Mouse (Mus musculus) spleen, postnatal 10 days (tissue): ENCODE data around the gene Cldn6.

Experiments
- DNase-seq, 2 experiments: peaks; one replicate each; pipeline ENCODE4 v3.0.0; 2021 to 2022; ENCODE audit warnings: low spot score in 2 of 2

The Cldn6 gene

GRCm38 (mm10) chr17:23675127-23675526, 3.9 kb upstream of the Cldn6 start:
- DNase-seq: no peak

GRCm38 (mm10) chr17:23675564-23676281, 3.3 kb upstream of the Cldn6 start:
- DNase-seq: peak; percentile 24 to 46

GRCm38 (mm10) chr17:23676473-23677031, 2.5 kb upstream of the Cldn6 start:
- DNase-seq: no peak

- DNase-seq: peak; percentile 51 to 82
These were observed 1.8 kb upstream of the Cldn6 start, which contains the start of gene Tnfrsf12a for GRCm38 (mm10) chr17:23677236-23677679. Tnfrsf12a (minus strand) TSS chr17:23677468.

- DNase-seq: no peak
These were observed 1.3 kb downstream of the Cldn6 start for GRCm38 (mm10) chr17:23680336-23680735.

GRCm38 (mm10) chr17:23681086-23681485, 2.0 kb downstream of the Cldn6 start:
- no peak for DNase-seq

- DNase-seq: no peak
These were observed 3.0 kb downstream of the Cldn6 start for GRCm38 (mm10) chr17:23682092-23682491.

GRCm38 (mm10) chr17:23682530-23682929, 3.5 kb downstream of the Cldn6 start:
- no peak for DNase-seq

- no peak for DNase-seq
These were observed 4.2 kb downstream of the Cldn6 start for GRCm38 (mm10) chr17:23683226-23683625.

- DNase-seq: no peak
These were observed 5.0 kb downstream of the Cldn6 start, which contains the start of gene Cldn9 for GRCm38 (mm10) chr17:23683856-23684672. Cldn9 (minus strand) TSS chr17:23684026.

- no peak for DNase-seq
These were observed 15.4 kb downstream of the Cldn6 start for GRCm38 (mm10) chr17:23694491-23694890.

- DNase-seq: no peak
These were observed 16.8 kb downstream of the Cldn6 start for GRCm38 (mm10) chr17:23695801-23696200.

GRCm38 (mm10) chr17:23699131-23700077, 20.4 kb downstream of the Cldn6 start:
- DNase-seq: peak; percentile 17 to 31

GRCm38 (mm10) chr17:23700079-23700478, 21.0 kb downstream of the Cldn6 start:
- peak; percentile 62 to 89 for DNase-seq

GRCm38 (mm10) chr17:23703301-23703700, 24.3 kb downstream of the Cldn6 start:
- DNase-seq: no peak

- DNase-seq: no peak
These were observed 25.7 kb downstream of the Cldn6 start for GRCm38 (mm10) chr17:23704741-23705140.

- DNase-seq: no peak
These were observed 26.6 kb downstream of the Cldn6 start for GRCm38 (mm10) chr17:23705525-23706104.

GRCm38 (mm10) chr17:23706212-23706611, 27.2 kb downstream of the Cldn6 start:
- DNase-seq: peak; percentile 68 to 84

GRCm38 (mm10) chr17:23717003-23717402, 38.0 kb downstream of the Cldn6 start:
- DNase-seq: no peak

- no peak for DNase-seq
These were observed 40.4 kb downstream of the Cldn6 start for GRCm38 (mm10) chr17:23719455-23719854.

- DNase-seq: no peak
These were observed 42.8 kb downstream of the Cldn6 start for GRCm38 (mm10) chr17:23721886-23722285.
